ENCODE assay signal across 7 mouse cellular contexts in genomic region chr2:158667671-158668432, GRCm38 (mm10). TPM values are rescaled to one million over a fixed set of nuclear protein-coding genes. Genes with fewer than 3 reads are reported as not detected.
DNase-seq lines count a peak whose midpoint lies in the region; ATAC-seq and TF ChIP-seq lines count a peak whose summit lies in the region.

No protein-coding gene starts in this region.

- H3K4me1 ChIP-seq in ES-E14 (ENCODE audit: control insufficient read depth in 2 of 2, insufficient read depth in 2 of 2, low read length in 2 of 2, poor library complexity in 1 of 2) = peaks cover 4% of the 10 kb centered on the region in 2 experiments; a peak in 2 of 4 replicates
- H3K4me1 ChIP-seq in embryonic facial prominence, embryonic 15.5 days = peaks cover 28% of the 10 kb centered on the region
- peaks cover 68% of the 10 kb centered on the region for H3K4me1 ChIP-seq in hindbrain, embryonic 10.5 days (replicated peaks)
- peaks cover 44% of the 10 kb centered on the region for H3K4me1 ChIP-seq in midbrain, embryonic 15.5 days
- peaks cover 21% of the 10 kb centered on the region for H3K4me1 ChIP-seq in stomach, embryonic 15.5 days

- peak overlapping the region; percentile 67 to 71 for H3K4me3 ChIP-seq in ES-E14 (ENCODE audit: insufficient read depth in 1 of 2, low read depth in 1 of 2, low read length in 2 of 2, poor library complexity in 1 of 2, severe bottlenecking in 1 of 2)
- peak overlapping the region; percentile 44 for H3K4me3 ChIP-seq in embryonic facial prominence, embryonic 15.5 days (replicated peaks)
- H3K4me3 ChIP-seq in hindbrain, embryonic 10.5 days = peak overlapping the region; percentile 70
- peak overlapping the region; percentile 52 for H3K4me3 ChIP-seq in midbrain, embryonic 15.5 days
- H3K4me3 ChIP-seq in stomach, embryonic 15.5 days (replicated peaks) = peak overlapping the region; percentile 44

- in situ Hi-C loops in ES-E14 (cut with MboI; ENCODE audit: low sequenced_read_pairs in 2 of 2, unreplicated experiment in 2 of 2) = no loop called here

- peak; percentile 29 for DNase-seq in ES-E14 (ENCODE audit: low read depth, low spot score)
- peak; percentile 67 for DNase-seq in hindbrain, embryonic 10.5 days (ENCODE audit: low spot score)
- DNase-seq in left cerebral cortex, postnatal 25 days (ENCODE audit: low spot score in 2 of 2) = peak; percentile 64 to 72

- no peaks in the 10 kb centered on the region for H3K36me3 ChIP-seq in ES-E14 (ENCODE audit: control insufficient read depth, insufficient read depth, low read length, poor library complexity, severe bottlenecking)
- H3K36me3 ChIP-seq in embryonic facial prominence, embryonic 15.5 days = no peaks in the 10 kb centered on the region
- H3K36me3 ChIP-seq in hindbrain, embryonic 10.5 days = no peaks in the 10 kb centered on the region
- no peaks in the 10 kb centered on the region for H3K36me3 ChIP-seq in midbrain, embryonic 15.5 days (replicated peaks)
- H3K36me3 ChIP-seq in stomach, embryonic 15.5 days = no peaks in the 10 kb centered on the region

- peak overlapping the region; percentile 64 for H3K9ac ChIP-seq in ES-E14 (ENCODE audit: insufficient read depth, low read depth, low read length, poor library complexity, severe bottlenecking)
- H3K9ac ChIP-seq in embryonic facial prominence, embryonic 15.5 days = 0 out of 2 replicates have a peak overlapping the region, but pooled peaks have one; percentile 1
- peak overlapping the region; percentile 55 for H3K9ac ChIP-seq in midbrain, embryonic 15.5 days
- H3K9ac ChIP-seq in stomach, embryonic 15.5 days = peak overlapping the region; percentile 10; the same call in 1 of the 2 replicates

- H3K9me3 ChIP-seq in ES-E14 (ENCODE audit: control insufficient read depth, insufficient read depth, low read depth, low read length) = no peaks in the 10 kb centered on the region
- H3K9me3 ChIP-seq in embryonic facial prominence, embryonic 15.5 days (replicated peaks) = no peaks in the 10 kb centered on the region
- no peaks in the 10 kb centered on the region for H3K9me3 ChIP-seq in hindbrain, embryonic 10.5 days
- H3K9me3 ChIP-seq in midbrain, embryonic 15.5 days = no peaks in the 10 kb centered on the region
- no peaks in the 10 kb centered on the region for H3K9me3 ChIP-seq in stomach, embryonic 15.5 days

- peak; percentile 18 for ATAC-seq in CD4-positive, CD25-positive, alpha-beta regulatory T cell, adult 4 months
- ATAC-seq in embryonic facial prominence, embryonic 15.5 days (ENCODE audit: insufficient number of reproducible peaks, low FRiP score, low TSS enrichment, low read depth) = 0 out of 2 replicates have a peak, but pooled peaks have one; percentile 32
- ATAC-seq in midbrain, embryonic 15.5 days (replicated peaks) = peak; percentile 55
- 0 out of 2 replicates have a peak, but pooled peaks have one; percentile 30 for ATAC-seq in stomach, embryonic 15.5 days (ENCODE audit: insufficient read depth, low FRiP score, low read depth)

- intact Hi-C loops in left cerebral cortex, postnatal 25 days (cut with DNase I) = loop anchor here (1.0 kb wide), 1 partner anchor 77 kb away; no protein-coding TSS in a partner anchor

- peak overlapping the region; percentile 84 for H3K4me2 ChIP-seq in embryonic facial prominence, embryonic 15.5 days (replicated peaks)
- peak overlapping the region; percentile 76 for H3K4me2 ChIP-seq in midbrain, embryonic 15.5 days
- H3K4me2 ChIP-seq in stomach, embryonic 15.5 days = peak overlapping the region; percentile 82

- H3K27ac ChIP-seq in ES-E14 (ENCODE audit: insufficient read depth, low read depth, low read length, poor library complexity, severe bottlenecking) = no peak overlapping the region
- H3K27ac ChIP-seq in embryonic facial prominence, embryonic 15.5 days (replicated peaks) = no peak overlapping the region
- H3K27ac ChIP-seq in hindbrain, embryonic 10.5 days = peak overlapping the region; percentile 82
- peak overlapping the region; percentile 80 for H3K27ac ChIP-seq in midbrain, embryonic 15.5 days
- no peak overlapping the region for H3K27ac ChIP-seq in stomach, embryonic 15.5 days

- WGBS in embryonic facial prominence, embryonic 15.5 days = 1% methylated on average over 53 of the region's 54 CpGs
- under 1% methylated on average over 54 of the region's 54 CpGs for WGBS in hindbrain, embryonic 10.5 days
- WGBS in midbrain, embryonic 15.5 days = under 1% methylated on average over 54 of the region's 54 CpGs
- WGBS in stomach, embryonic 15.5 days = under 1% methylated on average over 53 of the region's 54 CpGs

- peaks cover 58% of the 10 kb centered on the region for H3K27me3 ChIP-seq in embryonic facial prominence, embryonic 15.5 days
- H3K27me3 ChIP-seq in hindbrain, embryonic 10.5 days (ENCODE audit: insufficient read depth, poor library complexity, severe bottlenecking) = peaks cover 57% of the 10 kb centered on the region
- H3K27me3 ChIP-seq in midbrain, embryonic 15.5 days (replicated peaks) = 0 out of 2 replicates have a peak, but pooled peaks cover 5% of the 10 kb centered on the region
- peaks cover 46% of the 10 kb centered on the region for H3K27me3 ChIP-seq in stomach, embryonic 15.5 days (replicated peaks)

TF ChIP-seq in ES-E14, 5 proteins besides CTCF, POLR2A, EP300 and RAD21:
- TF ChIP-seq CHD2 (IDR thresholded peaks at IDR 0.05; ENCODE audit: low read depth, low read length) (peak; percentile 33; the same call in 1 of the 2 replicates), ZNF384 (IDR thresholded peaks at IDR 0.05; ENCODE audit: low read depth, low read length) (no peak), MAFK (IDR thresholded peaks at IDR 0.05; ENCODE audit: insufficient read depth, low read depth, low read length) (no peak)
TF ChIP-seq in ES-E14: peak in this region for 1.

RNA-seq across cellular contexts. Expression of gene Ppp1r16b, which starts 2.7 kb away (rescaled TPM):
- polyA plus RNA-seq in CD4-positive, CD25-positive, alpha-beta regulatory T cell, adult 4 months (2017; shearing (Covaris generic)) = 100 to 1,000 TPM; 121 to 150 TPM
- total RNA-seq in ES-E14 (2012; rRNA removed) = 1.1 and 1.2 TPM in 2 replicates
- polyA plus RNA-seq in embryonic facial prominence, embryonic 15.5 days (2015; fragmentation: Nextera tagmentation; extraction: Ambion mirVana) = 5.3 and 5.7 TPM in 2 replicates
- 3.0 and 3.5 TPM in 2 replicates for polyA plus RNA-seq in hindbrain, embryonic 10.5 days (2016; fragmentation: Nextera tagmentation; extraction: Ambion mirVana)
- 100 to 1,000 TPM; 119 to 132 TPM for total RNA-seq in left cerebral cortex, postnatal 25 days (2021)
- 21.0 and 23.4 TPM in 2 replicates for polyA plus RNA-seq in midbrain, embryonic 15.5 days (2015; fragmentation: Nextera tagmentation; extraction: Ambion mirVana)
- polyA plus RNA-seq in stomach, embryonic 15.5 days (2015; fragmentation: Nextera tagmentation; extraction: Ambion mirVana) = 3.8 and 4.2 TPM in 2 replicates

RNA-seq across cellular contexts. Expression of gene Actr5, which starts 43.2 kb away (rescaled TPM):
- 1 to 10 TPM; 2.1 to 2.9 TPM for polyA plus RNA-seq in CD4-positive, CD25-positive, alpha-beta regulatory T cell, adult 4 months (2017; shearing (Covaris generic))
- 11.5 and 19.3 TPM in 2 replicates for total RNA-seq in ES-E14 (2012; rRNA removed)
- 12.0 and 13.1 TPM in 2 replicates for polyA plus RNA-seq in embryonic facial prominence, embryonic 15.5 days (2015; fragmentation: Nextera tagmentation; extraction: Ambion mirVana)
- polyA plus RNA-seq in hindbrain, embryonic 10.5 days (2016; fragmentation: Nextera tagmentation; extraction: Ambion mirVana) = 14.7 and 16.4 TPM in 2 replicates
- total RNA-seq in left cerebral cortex, postnatal 25 days (2021) = 1 to 10 TPM; 7.3 to 9.6 TPM
- polyA plus RNA-seq in midbrain, embryonic 15.5 days (2015; fragmentation: Nextera tagmentation; extraction: Ambion mirVana) = 11.7 and 12.8 TPM in 2 replicates
- polyA plus RNA-seq in stomach, embryonic 15.5 days (2015; fragmentation: Nextera tagmentation; extraction: Ambion mirVana) = 8.7 and 9.7 TPM in 2 replicates

RNA-seq across cellular contexts. Expression of gene Slc32a1, which starts 57.3 kb away (rescaled TPM):
- not detected for polyA plus RNA-seq in CD4-positive, CD25-positive, alpha-beta regulatory T cell, adult 4 months (2017; shearing (Covaris generic))
- 0.53 and 0.71 TPM in 2 replicates for total RNA-seq in ES-E14 (2012; rRNA removed)
- 0.05 and 0.08 TPM in 2 replicates for polyA plus RNA-seq in embryonic facial prominence, embryonic 15.5 days (2015; fragmentation: Nextera tagmentation; extraction: Ambion mirVana)
- 0.35 and 1.4 TPM in 2 replicates for polyA plus RNA-seq in hindbrain, embryonic 10.5 days (2016; fragmentation: Nextera tagmentation; extraction: Ambion mirVana)
- total RNA-seq in left cerebral cortex, postnatal 25 days (2021) = 100 to 1,000 TPM in 1 of 2 experiments, 10 to 100 TPM in 1; 81.8 to 112 TPM
- 9.8 and 10.5 TPM in 2 replicates for polyA plus RNA-seq in midbrain, embryonic 15.5 days (2015; fragmentation: Nextera tagmentation; extraction: Ambion mirVana)
- polyA plus RNA-seq in stomach, embryonic 15.5 days (2015; fragmentation: Nextera tagmentation; extraction: Ambion mirVana) = not detected in 2 replicates

Comparison
In these comparisons a context has a peak if more than half of its experiments do, and no peak if none do; other contexts are left out.
1. H3K27ac ChIP-seq: peak in hindbrain, embryonic 10.5 days (single experiment) and midbrain, embryonic 15.5 days (single experiment); none in ES-E14 (single experiment), embryonic facial prominence, embryonic 15.5 days (single experiment) and stomach, embryonic 15.5 days (single experiment).
2. H3K9ac ChIP-seq: peak in every context shown above with its lines; median percentile 64 in ES-E14; 55 in midbrain, embryonic 15.5 days; 10 in stomach, embryonic 15.5 days; 1 in embryonic facial prominence, embryonic 15.5 days.
3. Peak in every context shown above with its lines, with median percentiles within 50 percentile points of each other: ATAC-seq, DNase-seq, H3K4me3 ChIP-seq and H3K4me2 ChIP-seq.